Mouse (Mus musculus) E14TG2a.4 (cell line): ENCODE measurements around the gene 1700014D04Rik.

Source experiments
- CTCF ChIP-seq: conservative IDR thresholded peaks from 2 replicates; pipeline ENCODE4 v1.5.1; 2014; ENCODE audit warnings: low read length
- NANOG ChIP-seq: IDR thresholded peaks from 2 replicates; pipeline ENCODE4 v1.6.1; 2014; ENCODE audit warnings: borderline replicate concordance, low read length, mixed read lengths
- POU5F1 ChIP-seq: IDR thresholded peaks from 2 replicates; pipeline ENCODE4 v1.6.1; 2014; ENCODE audit warnings: low read length, borderline replicate concordance

GRCm38 (mm10) chr13:59746164-59746563 is 388 bp downstream of the 1700014D04Rik start:
- TF ChIP-seq CTCF (no peak), NANOG (no peak), POU5F1 (no peak)
